ENCODE assay signal across 8 mouse cellular contexts in the genomic region with DNA sequence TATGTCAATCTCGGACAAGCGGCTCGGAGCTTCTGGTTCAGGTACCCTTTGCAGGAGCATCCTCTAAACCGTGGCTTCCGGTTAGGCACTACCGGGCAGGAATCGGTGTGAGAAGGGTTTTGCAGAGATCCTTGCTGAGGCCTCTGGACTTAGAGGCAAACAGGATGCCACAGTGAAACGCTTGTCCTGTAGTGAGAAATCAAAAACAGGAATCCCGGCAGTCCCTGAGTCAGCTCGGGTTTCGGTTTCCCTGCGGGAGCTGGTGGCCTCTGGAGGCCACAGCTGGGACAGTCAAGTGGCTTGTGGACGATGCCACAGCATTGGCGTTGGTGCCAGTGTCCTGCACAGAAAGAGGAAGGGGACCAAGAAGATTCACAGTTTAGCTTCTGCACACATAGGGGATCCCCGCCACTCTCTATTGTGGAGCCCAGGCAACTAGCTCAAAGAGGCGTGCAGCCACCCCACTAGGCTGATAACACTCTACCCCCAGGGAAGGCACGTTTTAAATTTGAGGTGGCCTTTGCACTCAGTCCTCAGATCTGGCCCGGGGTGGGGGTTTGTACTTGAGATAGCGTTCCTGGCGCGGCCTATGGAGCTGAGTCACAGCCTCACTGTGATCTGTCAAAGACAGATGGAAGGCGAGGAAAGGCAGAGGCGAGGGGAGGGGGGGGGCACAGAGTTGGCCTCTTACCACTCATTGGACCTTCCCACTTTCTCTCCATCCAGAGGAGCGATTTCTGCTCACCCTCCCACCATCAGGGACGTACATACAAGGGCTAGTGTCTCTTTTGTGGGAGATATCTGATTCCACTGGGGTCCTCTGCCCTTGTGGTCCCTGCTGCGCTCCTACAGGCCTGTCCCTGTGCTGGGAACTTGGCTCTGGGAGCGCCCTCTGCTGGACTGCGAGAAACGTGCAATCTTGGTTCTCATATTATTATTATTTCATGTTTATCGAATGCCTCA. TPM values are rescaled to one million over a fixed set of nuclear protein-coding genes. Genes with fewer than 3 reads are reported as not detected.
DNase-seq lines count a peak whose midpoint lies in the region; ATAC-seq lines count a peak whose summit lies in the region.

No protein-coding gene starts in this region.

- no peak overlapping the region for H3K9ac ChIP-seq in forebrain, embryonic 15.5 days (replicated peaks)

- peak overlapping the region; percentile 7; the same call in 1 of the 2 replicates for H3K4me2 ChIP-seq in forebrain, embryonic 15.5 days (replicated peaks)

- WGBS in forebrain, embryonic 15.5 days: 12% methylated on average over 30 of the region's 30 CpGs
- 11% methylated on average over 30 of the region's 30 CpGs for WGBS in hindbrain, embryonic 10.5 days

- peaks cover 45% of the 10 kb centered on the region for H3K27me3 ChIP-seq in forebrain, embryonic 15.5 days
- peaks cover 52% of the 10 kb centered on the region for H3K27me3 ChIP-seq in hindbrain, embryonic 10.5 days (ENCODE audit: insufficient read depth, poor library complexity, severe bottlenecking)

- ATAC-seq in cerebellum, adult (ENCODE audit: insufficient number of reproducible peaks, low FRiP score, low TSS enrichment): no peak
- ATAC-seq in forebrain, embryonic 15.5 days (replicated peaks): no peak; the same call in 1 of the 2 replicates

- peak; percentile 49 for DNase-seq in cerebellum, adult 11 months
- peak; percentile 85 for DNase-seq in c-Kit-positive CD71-positive TER-119-negative erythroid progenitor cells, embryonic 14.5 days (ENCODE audit: low read depth)
- DNase-seq in hindbrain, embryonic 10.5 days (ENCODE audit: low spot score): peak; percentile 82
- peak; percentile 53 to 73 for DNase-seq in layer of hippocampus, postnatal 14 days (ENCODE audit: low spot score in 2 of 2)
- peak; percentile 83 to 87 for DNase-seq in lung, postnatal 4 days
- peak; percentile 58 for DNase-seq in right cerebral cortex, postnatal 25 days

- no peak overlapping the region for H3K27ac ChIP-seq in forebrain, embryonic 15.5 days (replicated peaks)
- H3K27ac ChIP-seq in hindbrain, embryonic 10.5 days: peak overlapping the region; percentile 71

- H3K9me3 ChIP-seq in forebrain, embryonic 15.5 days: no peaks in the 10 kb centered on the region
- no peaks in the 10 kb centered on the region for H3K9me3 ChIP-seq in hindbrain, embryonic 10.5 days

- H3K4me1 ChIP-seq in forebrain, embryonic 15.5 days: peaks cover 38% of the 10 kb centered on the region
- H3K4me1 ChIP-seq in hindbrain, embryonic 10.5 days (replicated peaks): peaks cover 55% of the 10 kb centered on the region

- no peaks in the 10 kb centered on the region for H3K36me3 ChIP-seq in forebrain, embryonic 15.5 days
- no peaks in the 10 kb centered on the region for H3K36me3 ChIP-seq in hindbrain, embryonic 10.5 days

- H3K4me3 ChIP-seq in forebrain, embryonic 15.5 days: no peak overlapping the region
- peak overlapping the region; percentile 29 for H3K4me3 ChIP-seq in hindbrain, embryonic 10.5 days

RNA-seq across cellular contexts. Expression of gene Pde4a, which starts 2.9 kb away (rescaled TPM):
- 23.7 and 25.9 TPM in 2 replicates for polyA plus RNA-seq in forebrain, embryonic 15.5 days (2015; fragmentation: Nextera tagmentation; extraction: Ambion mirVana)
- 3.7 and 6.5 TPM in 2 replicates for polyA plus RNA-seq in hindbrain, embryonic 10.5 days (2016; fragmentation: Nextera tagmentation; extraction: Ambion mirVana)
- total RNA-seq in layer of hippocampus, postnatal 14 days (2021): 10 to 100 TPM; 63.8 to 69.9 TPM

RNA-seq across cellular contexts. Expression of gene Cdc37, which starts 18.7 kb away (rescaled TPM):
- polyA plus RNA-seq in forebrain, embryonic 15.5 days (2015; fragmentation: Nextera tagmentation; extraction: Ambion mirVana): 217 and 221 TPM in 2 replicates
- 333 and 374 TPM in 2 replicates for polyA plus RNA-seq in hindbrain, embryonic 10.5 days (2016; fragmentation: Nextera tagmentation; extraction: Ambion mirVana)
- 100 to 1,000 TPM; 129 to 136 TPM for total RNA-seq in layer of hippocampus, postnatal 14 days (2021)

RNA-seq across cellular contexts. Expression of gene Tyk2, which starts 37.4 kb away (rescaled TPM):
- polyA plus RNA-seq in forebrain, embryonic 15.5 days (2015; fragmentation: Nextera tagmentation; extraction: Ambion mirVana): 10.3 and 11.1 TPM in 2 replicates
- polyA plus RNA-seq in hindbrain, embryonic 10.5 days (2016; fragmentation: Nextera tagmentation; extraction: Ambion mirVana): 15.3 and 15.5 TPM in 2 replicates
- total RNA-seq in layer of hippocampus, postnatal 14 days (2021): 10 to 100 TPM; 14.2 to 14.3 TPM
